Mouse (Mus musculus) testis, postnatal 10 days (tissue): ENCODE results near the gene Gnaq.

Source experiments
- DNase-seq: peaks from one replicate; pipeline ENCODE4 v3.0.0; 2021; ENCODE audit warnings: low spot score

The Gnaq gene

DNA sequence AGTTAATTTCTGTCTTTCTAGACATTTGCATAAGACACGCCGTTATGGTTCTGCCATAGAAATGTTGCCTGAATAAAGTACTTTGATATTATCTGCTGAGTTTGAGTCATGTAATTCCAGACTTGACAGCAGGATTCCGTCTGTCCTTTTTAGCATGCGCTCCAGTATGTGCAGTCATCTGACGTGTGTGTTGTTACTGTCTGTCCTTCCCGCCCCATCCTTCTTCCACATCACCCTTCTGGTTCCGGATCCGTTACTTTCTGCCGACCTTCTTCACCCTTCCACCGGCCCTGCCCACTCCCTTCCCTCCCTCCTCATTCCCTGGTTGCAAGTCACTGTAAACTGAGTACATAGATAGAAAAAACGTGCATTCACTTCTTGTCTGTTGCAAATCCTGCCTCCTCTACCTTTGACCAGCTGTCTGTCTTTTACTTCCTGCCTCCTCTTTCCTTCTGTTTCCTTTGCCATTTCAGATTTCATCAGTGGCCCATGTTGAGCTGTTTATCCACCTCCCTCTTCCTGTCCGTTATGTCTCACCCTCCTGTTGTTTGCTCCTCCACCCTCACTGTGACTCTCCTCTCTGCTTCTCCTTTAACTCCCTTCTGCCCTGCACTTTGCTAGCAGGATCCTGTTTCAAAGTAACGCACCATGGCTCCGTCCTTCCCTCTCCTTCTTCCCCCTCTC lies 185.6 kb downstream of the Gnaq start:
- no peak for DNase-seq

DNA sequence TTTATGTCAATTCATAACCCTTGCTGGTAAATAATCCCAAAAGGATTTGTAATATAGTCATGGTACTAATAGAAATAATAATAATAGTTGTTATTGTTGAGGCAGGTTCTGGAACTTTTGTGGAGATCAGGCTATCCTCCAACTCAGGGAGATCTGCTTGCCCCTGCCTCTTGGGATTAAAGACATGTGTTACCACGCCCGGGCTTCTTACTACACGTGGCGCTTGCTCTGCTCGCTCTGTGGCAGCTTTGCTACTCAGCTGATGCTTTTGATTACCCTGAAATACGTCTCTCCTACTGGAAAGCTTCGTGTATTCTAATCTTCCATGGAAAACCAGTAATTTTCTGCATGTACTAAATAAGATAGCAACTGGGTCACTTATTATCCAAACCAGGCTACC lies 187.4 kb downstream of the Gnaq start:
- DNase-seq = no peak

DNA sequence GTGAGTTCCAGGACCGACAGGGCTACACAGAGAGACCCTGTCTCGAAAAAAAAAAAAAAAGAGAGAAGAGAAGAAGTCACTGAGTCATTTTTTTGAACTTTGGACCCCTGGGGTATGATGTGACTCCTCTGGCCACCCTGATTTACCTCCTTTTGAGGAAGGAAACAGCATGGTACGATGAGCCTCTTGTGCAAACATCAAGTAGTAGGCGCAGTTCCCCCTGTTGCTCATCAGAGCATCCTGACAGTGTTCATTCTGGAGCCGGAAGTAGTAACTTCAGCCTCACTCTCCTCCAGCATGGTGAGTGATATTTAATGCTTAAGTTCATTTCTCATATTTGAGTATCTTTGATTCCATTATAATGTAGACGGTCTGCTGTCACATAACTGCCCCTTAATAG lies 190.4 kb downstream of the Gnaq start:
- DNase-seq = no peak

DNA sequence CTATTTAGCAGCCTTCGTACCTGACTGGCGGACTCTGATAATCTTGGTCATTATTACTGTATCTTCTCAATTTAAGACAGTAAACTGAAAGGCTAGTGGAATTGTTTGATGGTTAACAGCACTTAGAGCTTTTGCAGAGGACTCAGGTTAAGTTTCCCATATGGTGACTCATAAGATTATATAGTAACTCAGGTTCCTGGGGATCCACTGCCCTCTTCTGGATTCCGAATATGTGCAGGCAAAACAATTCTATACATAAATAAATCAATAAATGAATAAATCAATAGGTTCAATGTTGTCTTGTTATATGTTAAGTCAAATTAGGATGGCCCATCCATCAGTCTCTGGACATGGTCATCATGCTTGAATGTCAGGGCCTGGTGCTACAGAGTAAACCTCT lies 191.6 kb downstream of the Gnaq start:
- DNase-seq = no peak

DNA sequence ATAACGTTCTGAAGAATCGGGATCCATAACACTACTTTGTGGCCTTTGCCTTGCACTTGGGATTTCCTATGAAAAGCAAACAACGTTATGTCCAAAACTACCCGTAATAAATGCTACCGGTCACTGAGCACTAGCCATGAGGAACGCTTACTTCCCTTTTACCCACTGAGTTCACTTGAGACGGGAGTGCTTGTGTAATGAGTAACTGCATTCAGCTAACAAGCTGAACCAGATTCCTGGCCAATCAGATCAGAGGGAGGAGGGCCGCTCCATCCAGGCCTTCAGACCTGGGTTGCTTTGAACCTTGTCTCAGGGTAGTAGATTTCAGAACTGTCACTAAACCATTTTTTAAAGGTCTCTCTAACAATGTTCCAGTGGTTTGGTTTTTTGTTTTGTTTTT lies 193.3 kb downstream of the Gnaq start:
- no peak for DNase-seq

DNA sequence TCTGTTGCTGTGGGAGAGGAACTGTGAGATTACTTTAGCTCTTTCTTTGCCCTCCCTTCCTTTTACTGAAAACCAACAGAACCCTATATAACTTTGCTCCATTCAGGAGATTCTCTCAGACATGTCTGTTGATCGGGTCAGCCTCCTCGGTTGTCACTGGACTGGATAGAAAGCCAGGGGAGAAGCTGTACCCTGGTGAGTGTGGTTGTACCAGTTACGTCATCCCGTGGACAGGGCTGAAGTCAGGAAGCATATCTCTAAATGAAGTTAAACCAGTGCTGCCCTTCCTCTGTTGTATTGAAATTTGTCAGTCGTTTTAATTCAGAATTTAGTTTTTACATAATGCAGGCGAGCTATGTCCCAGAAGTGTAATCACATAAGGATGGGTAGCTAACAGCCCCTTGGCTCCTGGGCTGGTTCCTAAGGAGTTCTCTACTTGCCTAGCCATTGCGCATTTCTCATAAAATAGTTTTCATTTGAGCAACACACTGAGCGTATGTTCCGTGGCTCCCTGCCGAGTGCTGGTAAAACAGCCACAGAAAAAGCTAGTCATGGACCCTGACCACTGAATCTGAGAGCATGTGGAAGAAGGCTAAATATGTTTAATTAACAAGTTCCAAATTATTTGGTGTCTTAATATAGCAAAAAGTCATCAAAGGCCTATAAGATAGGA lies 194.9 kb downstream of the Gnaq start:
- no peak for DNase-seq

DNA sequence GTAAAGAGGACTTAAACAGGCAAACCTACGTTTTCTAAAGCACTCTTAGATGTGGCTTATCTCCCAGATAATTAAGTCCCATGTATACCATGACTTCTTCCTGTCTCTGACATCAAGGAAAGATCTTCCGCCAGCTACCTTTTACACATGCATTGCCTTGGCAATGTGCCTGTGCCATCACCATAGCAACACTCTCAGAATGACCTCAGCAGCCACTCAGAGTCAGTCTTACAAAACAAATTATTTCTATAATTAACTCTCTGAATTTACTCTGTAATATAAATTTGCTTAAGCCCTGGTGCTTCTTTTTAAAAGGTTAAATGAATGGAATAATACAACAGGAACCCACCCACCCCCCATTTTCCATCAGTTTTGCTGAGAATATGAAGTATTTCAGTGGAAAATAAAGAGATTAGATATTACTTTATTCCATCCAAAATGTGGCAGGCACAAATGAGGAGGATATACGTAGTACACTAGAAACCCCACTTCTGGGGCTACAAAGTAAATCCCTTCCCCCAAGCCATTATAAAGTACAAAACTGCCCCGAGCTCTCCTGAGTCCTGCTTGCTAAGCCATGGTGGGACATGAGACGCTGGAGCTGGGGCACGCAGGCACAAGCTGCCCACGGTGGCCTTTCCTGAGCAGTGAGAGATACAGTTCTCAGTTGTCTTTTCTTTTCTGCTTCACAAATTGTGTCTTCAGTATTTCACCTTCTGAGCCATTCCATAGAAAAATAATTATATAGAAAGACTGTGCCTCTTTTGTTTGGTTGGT lies 195.6 kb downstream of the Gnaq start:
- DNase-seq = no peak

DNA sequence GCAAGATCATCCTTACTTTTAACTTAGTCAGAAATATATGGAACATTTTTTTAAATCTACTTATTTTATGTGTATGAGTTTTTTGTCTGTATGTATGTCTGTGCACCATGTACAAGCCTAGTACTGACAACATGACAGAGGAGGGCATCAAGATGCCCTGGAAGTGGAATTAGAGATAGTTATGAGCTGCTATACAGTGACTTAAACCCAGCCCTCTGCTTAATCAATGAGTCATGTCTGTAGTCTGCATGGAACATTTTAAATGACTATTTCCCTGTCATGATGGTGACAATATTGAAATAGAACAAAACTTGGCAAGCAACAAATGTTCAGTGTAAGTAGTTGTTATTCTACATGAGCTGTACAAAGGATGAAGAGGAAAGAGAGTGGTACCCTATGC lies 196.4 kb downstream of the Gnaq start:
- no peak for DNase-seq

DNA sequence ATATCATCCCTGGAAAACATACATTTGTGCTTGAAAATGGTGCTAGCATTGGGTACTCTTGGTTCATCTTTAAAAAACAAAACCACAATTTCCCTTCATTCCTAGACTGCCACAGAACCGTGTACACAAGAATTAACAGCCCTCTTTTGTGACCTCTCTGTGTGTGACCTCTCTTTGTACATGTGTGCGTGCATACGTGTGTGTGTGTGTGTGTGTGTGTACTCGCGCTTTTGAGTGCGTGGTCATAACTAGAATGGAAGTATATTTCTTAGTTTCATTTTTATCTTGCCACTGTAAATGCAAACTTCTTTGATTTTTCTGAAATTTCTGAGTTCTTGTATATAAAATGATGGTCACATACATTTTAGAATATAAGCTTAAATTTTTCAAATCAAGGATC lies 197.0 kb downstream of the Gnaq start:
- DNase-seq = no peak

DNA sequence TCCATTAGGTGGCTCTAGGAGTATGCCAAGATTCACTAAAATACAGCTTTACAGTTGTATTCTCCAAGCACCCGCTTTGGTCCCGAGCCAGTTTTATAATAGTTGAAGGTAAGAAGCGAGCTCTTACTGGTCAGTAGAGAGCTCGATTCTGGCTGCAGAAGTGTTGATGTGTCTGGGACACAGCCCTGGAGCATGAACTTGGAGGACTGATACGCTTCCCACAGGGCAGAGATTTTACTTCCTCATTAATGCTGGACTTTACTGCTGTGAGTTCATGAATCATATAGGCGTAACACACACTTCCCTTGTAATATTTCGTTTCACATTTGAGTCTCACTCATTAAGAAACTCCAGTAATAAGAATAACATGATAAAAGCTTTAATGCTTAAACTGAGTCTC lies 197.5 kb downstream of the Gnaq start:
- no peak for DNase-seq

DNA sequence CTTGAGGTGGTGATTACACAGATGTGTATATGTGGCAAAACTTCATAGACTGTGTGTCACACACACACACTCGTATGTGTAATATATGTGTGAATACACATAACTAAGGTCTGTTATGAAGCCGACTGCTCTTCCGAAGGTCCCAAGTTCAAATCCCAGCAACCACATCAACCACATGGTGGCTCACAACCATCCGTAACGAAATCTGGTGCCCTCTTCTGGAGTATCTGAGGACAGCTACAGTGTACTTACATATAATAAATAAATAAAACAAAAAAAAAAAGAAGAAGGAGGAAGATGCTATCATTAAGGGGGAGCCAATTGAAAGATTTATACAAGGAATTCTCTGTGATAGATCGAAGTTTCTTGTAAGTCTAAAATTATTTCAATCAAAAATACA lies 198.4 kb downstream of the Gnaq start:
- DNase-seq = no peak

DNA sequence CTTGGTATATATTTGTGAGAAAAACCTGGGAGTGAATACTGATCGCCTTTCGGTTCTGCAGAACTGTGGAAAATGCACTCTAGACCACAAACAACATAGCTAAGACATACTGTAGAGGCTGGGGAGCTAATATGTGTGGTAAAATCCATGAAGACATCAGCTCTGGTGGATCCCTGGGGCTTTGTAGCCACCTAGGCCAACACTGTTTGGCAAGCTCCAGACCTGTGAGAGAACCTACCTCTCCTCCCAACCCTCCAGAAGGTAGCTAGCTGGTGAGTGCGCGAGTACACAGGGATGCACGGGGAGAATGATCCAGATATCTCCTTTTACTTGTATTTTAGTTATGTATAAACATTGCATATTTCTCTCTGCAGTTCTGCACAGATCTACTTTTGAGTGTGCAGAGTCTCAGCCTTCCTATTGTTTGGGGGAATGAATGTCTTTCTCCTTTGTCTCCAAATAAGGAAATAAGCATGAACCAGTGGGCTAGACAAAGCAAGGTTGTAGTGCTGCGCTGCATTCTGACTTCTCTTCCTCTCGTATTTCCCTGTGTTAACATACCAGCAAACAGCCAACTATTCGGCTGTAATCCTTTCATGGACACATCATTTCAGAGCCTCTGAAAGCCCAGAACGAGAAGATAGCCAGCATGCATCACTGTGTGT lies 205.4 kb downstream of the Gnaq start:
- DNase-seq = no peak

DNA sequence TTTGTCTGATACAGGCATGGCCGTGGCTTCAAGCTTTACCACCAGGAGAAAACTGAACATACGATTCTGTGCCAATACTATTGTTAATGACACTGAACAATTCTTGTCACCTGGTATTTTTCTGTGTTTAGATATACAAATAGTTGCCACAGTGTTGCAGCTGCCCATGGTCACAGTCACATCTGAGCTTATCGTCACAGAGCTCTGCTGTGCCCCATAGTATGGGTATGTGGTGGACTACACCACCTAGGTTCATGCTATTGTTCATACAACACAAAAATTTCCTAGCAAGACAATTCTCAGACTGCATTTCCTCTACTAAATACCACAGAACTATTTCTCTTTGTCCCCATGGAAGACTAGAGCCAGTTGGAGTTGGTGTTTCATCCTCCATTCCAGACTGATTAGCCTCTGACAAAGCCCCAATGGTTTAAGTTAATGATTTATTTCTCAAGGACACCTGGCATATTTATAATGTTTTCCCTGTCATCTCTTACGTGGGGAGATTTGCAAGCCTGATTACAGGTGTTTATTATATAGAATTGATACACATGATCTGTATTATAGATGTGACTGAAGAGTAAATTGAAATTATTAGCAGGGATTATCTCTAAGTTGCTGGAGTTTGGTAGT lies 207.4 kb downstream of the Gnaq start:
- no peak for DNase-seq

DNA sequence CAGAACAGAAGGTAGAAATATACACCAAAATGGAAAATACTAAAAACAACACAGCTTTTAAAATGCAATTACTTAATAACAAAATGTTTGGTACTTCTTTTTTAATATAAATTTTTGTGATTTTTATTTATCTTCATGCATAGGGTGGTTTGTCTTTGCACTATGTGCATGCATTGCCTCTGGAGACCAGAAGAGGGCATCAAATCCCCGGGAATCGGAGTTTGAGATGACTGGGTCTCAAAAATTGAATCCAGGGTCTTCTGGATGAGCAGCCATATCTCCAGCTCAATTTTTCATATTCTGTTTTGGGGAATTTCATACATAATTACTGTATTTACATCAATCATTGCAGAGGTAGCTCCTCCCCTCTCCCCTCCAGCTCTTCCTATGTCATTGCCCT lies 210.1 kb downstream of the Gnaq start:
- DNase-seq = no peak

DNA sequence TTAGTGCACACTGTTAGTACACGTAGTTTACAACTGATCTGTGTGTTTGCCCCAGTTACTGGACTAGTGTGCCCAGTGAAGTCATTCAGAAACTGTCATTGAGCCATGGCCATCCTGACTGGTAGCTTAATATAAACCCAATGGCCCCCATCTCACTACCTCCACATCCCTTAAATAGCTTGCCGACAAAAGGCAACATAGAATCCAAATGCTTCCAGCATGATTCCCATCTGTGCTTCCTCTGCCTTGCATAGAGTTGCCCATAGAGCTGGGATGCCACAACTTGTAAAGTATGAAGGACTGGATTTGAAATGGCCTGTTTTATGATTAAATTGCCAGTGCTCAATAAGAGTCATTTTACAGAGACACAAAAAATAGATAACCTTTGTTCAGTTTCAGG lies 212.9 kb downstream of the Gnaq start:
- DNase-seq = no peak

DNA sequence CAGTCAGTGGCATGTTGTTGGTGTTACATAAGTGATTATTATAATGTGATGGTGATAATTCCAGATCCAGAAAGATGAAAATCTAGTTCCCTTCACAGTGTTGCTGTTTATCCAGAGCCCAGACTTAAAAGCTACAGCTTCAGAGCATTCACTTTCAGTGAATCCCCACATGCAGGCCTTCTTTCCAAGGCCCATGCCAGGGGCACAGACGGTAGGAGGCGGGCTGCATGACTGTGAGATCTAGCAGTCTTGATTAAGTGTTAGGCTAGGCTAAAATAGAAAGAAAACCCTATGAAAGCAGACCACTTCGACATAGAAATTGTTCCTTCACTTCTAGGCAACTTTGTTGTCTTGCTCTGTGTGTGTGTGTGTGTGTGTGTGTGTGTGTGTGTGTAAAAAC lies 214.4 kb downstream of the Gnaq start:
- DNase-seq = no peak

DNA sequence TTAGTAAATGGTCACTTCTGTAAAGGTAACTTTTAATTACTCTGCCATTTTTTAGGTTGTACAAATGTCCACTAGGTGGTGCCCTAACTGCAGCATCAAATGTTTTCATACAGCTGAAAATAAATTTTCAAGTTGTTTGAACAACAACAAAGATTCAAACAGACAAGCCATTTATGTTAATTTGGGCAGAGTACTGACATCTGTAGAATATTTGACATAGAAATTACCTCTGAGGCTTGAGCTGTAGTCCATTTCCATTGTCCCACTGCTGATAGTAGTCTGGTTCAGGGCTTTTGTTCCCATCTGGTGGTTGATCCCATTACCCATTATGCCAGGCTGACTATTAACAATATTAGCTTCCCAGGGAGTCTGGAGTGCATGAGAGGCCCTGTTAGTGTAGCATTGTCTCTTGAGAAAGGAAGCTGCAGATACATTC lies 221.1 kb downstream of the Gnaq start:
- DNase-seq = no peak

DNA sequence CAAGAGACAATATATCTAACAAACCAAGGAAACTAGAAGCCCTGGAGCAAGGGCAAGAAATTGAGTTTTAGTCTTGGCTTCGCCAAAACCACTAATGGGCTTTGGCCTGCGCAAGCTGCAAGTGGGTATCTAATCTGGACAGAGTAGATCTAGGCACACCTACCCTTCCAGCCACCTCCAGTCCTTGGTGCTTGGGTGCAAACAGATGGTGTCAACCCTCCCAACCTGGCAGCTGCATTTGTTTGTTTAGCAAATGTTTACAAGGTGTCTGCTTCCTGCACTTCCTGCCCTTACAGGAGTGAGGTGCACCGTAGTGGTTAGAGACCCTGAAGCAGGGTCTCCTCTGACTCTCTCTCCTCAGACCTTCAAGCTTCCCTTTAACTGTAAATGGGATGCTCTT lies 225.5 kb downstream of the Gnaq start:
- no peak for DNase-seq

DNA sequence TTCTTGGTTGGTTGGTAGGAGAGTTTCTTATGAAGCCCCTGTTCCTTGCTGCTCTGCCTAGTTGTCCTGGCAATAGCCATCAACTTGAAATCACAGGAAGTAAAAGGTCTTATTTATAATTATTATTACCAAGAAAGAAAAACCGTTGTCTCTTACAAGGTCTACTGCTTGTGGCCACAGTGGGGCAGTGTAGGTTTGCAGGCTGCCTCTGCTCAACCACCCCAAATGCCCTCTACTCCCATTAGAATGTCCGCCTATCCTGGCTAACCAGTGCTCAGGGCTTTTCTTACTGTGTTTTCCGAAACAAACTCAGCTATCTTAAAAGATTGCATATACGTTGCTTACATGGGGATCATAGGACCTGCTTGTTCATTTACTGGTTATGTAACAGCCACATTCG lies 226.3 kb downstream of the Gnaq start:
- peak; percentile 67 for DNase-seq

DNA sequence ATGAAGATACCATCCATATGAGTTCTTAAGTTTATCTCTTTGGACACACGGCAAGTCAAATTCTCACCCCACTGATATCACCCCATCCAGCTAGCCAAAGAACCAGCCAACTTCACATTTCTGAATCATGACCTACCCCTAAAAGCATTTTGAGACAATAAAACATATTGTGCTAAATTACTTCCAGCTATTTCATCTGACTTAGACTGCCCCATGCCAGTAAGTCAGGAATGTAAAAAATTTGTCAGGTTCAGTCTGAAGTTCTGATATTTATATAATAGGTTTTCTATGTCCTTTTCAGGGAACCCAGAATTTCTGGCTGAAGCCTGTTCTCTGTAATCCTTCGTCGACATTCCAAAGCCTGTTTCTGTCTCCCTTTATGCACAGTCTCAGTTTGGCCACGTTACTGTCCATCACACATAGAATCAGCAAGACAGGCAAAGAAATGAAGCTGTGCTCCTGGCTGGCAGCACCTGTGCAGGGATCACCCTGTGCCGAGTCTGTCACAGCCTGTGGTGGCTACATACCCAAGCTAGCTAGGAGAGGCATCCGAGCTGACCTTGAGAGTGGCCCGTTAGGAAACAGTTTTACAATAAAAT lies 233.9 kb downstream of the Gnaq start:
- DNase-seq = no peak

DNA sequence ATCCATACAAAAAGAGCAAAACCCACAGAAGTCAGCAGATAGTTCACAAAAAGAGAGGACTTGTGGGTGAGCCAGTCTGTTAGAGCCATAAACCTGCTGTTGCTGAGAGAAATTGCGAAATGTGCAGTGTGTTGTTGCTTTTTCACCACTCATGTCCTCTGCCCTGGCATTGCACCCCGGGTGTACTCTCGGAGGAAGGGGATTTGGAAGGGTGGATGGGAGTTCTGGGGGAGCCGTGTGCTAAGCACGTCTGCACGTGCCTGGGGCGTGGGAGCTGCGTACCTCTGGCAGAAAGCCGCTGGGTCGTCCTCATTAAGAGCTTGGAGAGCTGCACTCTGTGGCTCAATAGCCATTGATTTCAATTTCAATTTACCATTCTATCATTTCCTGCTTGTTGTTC lies 234.6 kb downstream of the Gnaq start:
- DNase-seq = no peak

DNA sequence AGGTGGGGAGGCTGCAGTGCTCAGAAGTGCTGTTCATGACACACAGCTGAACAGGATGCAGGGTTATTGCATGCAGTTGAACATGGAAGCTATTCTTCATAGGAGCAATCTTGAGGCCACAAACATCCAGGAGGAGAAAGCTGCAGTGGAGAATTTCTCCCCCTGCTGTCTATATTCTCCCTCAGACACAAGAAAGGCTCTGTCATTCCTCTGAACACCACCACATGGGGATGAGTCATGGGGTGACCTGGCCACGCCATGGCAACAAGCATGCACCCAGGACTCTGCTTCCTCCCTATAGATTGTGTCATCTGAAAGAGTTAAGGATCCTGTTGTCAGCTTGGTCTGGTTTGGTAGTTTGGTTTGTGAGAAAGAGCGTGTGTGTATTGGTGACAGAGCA lies 239.0 kb downstream of the Gnaq start:
- DNase-seq = no peak
